Mouse (Mus musculus) heart, adult 9 months (tissue): ENCODE measurements at regions not wholly inside any gene's neighbourhood (a gene's known extent, or its start where the extent isn't known, plus 50 kb on each side); places are given as distances from the start of the nearest gene placed in this dataset.
"Not testable (repeated sequence)": the region's sequence is repeated elsewhere in the genome, so short reads cannot be mapped to it uniquely, and the experiment has no call there.

Experiments used
- DNase-seq, 2 experiments: peaks; one replicate each; pipeline ENCODE4 v3.0.0; 2022; ENCODE audit warnings: low spot score in 2 of 2

DNA sequence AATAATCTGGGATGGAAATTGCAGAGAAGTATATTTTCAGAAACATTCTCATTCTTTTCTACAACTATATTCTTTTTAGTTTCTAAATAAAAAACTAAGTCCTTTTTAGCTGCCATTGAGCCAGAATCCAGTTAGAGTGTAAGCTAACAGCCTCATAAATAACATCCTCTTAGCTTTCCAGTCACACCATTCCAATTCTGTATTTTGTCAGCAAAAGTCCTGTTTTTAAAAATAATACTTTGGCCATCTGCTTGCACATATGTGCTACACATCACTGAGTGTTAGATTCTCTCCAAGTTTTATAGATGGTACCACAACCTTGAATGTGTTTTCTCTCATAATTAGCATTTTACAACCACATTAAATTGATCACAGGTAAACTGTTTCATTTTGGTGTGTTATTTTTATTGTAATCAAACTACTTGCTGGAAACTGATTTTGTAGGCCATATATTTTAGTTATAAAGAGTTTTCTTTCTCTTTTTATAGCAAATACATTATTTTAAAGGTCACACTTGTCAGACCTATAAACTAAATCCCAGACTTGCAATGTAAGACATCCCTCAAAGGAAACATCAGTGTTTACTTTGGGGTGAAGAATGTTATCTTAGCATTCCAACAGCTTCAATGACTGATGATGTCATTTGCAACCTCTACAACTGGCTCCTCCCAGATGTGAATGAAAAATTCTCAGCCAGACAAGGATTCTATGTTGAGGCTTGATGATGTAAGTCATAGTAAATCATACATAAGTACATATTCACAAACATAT lies 1878.9 kb upstream of the Flrt2 start:
- DNase-seq = no peak

GRCm38 (mm10) chr12:93850944-93851520 lies 1841.0 kb upstream of the Flrt2 start:
- DNase-seq = no peak

- no peak for DNase-seq
Observed at GRCm38 (mm10) chr12:93851660-93852059, 1840.4 kb upstream of the Flrt2 start.

GRCm38 (mm10) chr12:93885946-93886345 lies 1806.1 kb upstream of the Flrt2 start:
- DNase-seq = no peak

DNA sequence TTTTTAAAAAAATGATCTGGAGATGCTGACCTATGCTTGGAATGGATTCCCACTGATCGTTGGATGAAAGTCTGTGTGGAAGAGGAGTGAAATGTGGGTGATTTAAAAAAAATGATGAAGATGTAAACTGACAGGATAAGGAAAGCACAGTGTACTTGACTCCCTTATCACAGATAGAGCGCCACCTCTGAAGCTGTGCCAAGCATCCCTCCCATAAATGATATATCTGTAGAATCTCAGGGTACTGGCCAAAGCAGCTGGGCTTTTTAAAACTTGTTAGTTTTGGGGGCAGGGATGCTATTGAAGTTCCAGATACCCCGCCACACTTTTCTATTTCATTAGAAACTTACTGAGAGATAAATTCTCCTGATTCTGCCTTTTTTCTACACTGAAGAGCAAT lies 1801.9 kb upstream of the Flrt2 start:
- DNase-seq = no peak

- not testable (repeated sequence) for DNase-seq
Observed at GRCm38 (mm10) chr12:93928541-93929238, 1763.3 kb upstream of the Flrt2 start.

DNA sequence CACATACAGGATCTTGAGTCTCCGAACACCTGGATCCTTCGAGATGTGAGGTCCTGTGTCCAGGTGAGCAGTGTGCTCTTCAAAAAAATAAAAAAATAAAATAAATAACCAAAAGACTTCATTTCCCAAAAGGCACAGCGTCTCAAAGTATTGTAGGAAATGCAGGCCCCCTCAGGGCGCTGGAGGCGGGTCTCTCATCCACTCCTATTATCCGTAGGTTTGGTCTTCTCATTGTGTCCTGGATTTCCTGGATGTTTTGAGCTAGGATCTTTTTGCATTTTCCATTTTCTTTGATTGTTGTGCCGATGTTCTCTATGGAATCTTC lies 1762.8 kb upstream of the Flrt2 start:
- DNase-seq = not testable (repeated sequence)

GRCm38 (mm10) chr12:93930242-93930641 lies 1761.8 kb upstream of the Flrt2 start:
- not testable (repeated sequence) for DNase-seq

DNA sequence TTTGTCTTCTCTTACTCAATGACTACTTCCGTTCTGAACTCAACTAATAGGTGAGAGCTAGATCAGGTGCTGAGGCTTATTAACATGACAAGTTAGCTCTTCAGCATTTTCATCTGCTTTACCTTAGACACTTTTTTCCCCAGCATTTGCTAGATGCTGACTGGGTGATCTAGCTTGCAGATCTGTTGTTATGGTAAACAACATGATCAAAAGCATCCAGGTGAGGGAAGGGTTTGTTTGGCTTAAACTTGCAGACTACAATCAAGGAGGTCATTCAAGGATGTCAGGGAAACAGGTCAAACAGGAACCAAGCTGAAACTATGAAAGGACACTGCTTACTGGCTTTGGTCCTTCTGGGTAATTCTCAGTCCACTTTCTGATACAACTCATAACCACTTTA lies 1731.2 kb upstream of the Flrt2 start:
- no peak for DNase-seq

DNA sequence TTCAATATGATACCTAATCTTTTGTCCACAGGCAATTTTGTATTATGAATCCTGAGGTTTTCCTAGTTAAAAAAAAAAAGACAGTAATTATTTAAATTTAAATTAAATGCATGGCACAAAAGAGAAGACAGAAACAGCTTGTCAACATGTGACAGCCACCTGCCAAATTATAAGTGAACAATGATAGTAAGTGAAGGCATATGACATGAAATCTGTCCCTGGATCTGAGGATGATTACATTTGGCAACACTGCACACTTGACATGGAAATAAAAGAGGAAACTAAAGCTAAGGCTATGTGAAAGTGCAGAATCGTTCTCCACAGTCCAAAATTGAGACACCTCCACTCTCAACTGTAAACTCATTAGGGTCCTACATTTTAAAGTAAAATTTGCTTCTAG lies 1710.7 kb upstream of the Flrt2 start:
- DNase-seq = no peak

- DNase-seq = no peak
Observed at GRCm38 (mm10) chr12:93991531-93991930, 1700.5 kb upstream of the Flrt2 start.

- no peak for DNase-seq
Observed at GRCm38 (mm10) chr12:93993875-93994274, 1698.2 kb upstream of the Flrt2 start.

- no peak for DNase-seq
Observed at GRCm38 (mm10) chr12:94015946-94016345, 1676.1 kb upstream of the Flrt2 start.

- no peak for DNase-seq
Observed at GRCm38 (mm10) chr12:94031364-94031763, 1660.7 kb upstream of the Flrt2 start.

DNA sequence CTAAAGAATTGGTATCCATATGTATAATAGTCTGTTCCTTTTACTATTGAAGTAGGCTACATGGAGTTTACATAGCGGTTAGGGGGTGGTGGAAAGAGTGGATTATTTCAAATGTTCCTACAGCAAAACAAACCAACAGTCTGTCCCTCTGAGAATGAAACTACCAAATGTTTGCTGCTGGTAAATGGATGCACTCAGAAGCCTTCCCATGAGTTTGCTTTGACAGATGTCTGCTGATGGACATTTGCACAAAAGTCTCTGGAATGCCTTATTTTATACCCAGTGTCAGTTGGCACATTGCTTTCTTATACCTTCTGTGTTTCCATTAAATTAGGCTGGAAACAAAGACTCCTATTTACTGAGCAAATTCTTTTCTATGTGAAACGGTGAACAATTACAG lies 1644.1 kb upstream of the Flrt2 start:
- no peak for DNase-seq

DNA sequence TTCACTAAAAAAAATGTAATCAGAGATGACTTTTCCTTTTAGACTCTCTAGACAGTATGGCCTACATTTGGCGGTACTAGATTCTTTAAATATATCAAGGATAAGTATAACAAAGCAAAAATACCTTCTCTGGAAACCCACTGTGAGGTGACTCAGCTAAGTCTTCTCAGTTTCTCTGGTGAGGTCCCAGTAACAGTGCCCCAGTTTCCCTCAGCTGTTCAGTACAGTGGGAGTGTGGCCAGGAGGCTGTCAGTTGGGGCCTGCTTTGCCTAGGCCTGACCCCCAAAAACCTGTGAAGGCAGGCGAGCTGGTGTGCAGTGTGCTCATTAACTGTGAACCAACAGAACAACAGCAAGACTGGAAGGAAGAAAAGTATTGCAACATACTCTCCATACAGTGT lies 1634.3 kb upstream of the Flrt2 start:
- no peak for DNase-seq

GRCm38 (mm10) chr12:94059641-94060040 lies 1632.4 kb upstream of the Flrt2 start:
- no peak for DNase-seq

DNA sequence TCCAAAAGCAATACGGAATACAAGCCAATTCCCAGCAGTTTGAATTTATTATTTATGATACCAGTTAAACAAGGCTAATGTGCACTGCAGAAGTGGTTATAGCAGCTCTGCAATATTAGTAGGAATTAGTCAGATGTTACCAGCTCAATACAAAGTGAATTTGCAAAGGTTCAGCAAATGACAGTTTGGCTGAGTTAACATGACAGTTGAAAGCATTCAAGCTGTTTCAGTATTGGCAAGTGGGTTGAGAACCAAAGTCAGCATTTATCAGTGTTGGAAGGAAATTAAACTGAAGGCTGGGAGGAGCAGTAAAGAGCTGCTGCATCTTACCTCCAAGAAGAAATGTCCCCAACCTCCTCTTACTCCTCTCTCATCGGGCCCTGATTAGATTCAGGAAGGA lies 1631.7 kb upstream of the Flrt2 start:
- no peak for DNase-seq

- no peak for DNase-seq
Observed at GRCm38 (mm10) chr12:94066444-94067152, 1625.4 kb upstream of the Flrt2 start.

DNA sequence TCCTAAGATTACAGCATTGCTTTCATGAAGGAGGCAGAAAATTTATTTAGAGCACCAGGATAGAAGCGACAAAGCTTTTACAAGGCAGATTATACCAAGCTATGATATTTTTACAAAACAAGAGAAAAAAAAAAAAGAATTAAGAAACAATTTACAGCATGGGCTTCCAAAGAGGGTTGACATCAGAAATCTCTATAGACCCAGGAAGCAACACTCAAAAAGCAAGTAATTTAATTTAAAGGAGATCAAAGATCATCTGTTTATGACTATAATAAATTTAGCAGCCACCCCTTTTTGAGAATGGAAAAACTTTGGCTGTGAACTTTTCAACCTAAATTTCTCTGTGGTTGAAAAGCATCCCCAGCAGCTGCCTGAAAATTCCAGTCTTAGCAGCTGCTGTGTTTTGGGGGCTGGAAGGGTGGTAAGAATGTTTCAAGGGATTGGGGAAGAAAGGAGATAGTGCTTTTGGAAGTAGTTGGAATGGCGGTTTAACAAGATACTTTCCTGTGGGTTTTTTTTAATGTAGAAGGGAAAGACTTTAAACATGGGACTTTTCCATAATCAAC lies 1621.0 kb upstream of the Flrt2 start:
- no peak for DNase-seq

DNA sequence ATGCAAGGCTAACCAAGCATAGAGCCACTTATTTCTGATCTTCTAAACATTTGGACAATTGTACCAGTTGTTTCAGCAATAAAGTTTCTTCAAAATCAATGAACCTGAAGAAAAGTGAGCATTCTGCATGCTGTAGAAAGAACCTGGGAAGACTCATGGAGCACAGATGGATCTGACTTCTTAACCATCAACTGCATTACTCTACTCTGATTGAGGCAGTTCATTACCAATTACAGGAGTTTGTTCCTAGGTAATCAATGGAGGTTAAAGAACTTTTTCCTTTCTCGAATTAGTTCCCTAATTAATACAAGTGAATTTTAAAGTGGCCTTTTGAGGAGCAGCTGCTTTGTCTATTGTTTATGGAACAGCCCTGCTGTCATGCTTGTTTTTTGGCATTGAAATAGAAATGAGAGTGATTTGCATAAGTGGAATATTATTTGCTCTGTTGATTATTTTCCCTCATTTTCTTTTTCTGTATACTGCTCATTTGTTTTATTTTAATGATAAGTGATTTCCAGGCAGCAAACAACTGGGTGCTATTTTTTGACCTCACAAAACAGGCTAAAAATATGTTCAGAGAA lies 1586.4 kb upstream of the Flrt2 start:
- DNase-seq = no peak

GRCm38 (mm10) chr12:94150143-94150542 lies 1541.9 kb upstream of the Flrt2 start:
- DNase-seq = no peak
